41 mouse cellular contexts compared by ENCODE assay signal in the genomic region with DNA sequence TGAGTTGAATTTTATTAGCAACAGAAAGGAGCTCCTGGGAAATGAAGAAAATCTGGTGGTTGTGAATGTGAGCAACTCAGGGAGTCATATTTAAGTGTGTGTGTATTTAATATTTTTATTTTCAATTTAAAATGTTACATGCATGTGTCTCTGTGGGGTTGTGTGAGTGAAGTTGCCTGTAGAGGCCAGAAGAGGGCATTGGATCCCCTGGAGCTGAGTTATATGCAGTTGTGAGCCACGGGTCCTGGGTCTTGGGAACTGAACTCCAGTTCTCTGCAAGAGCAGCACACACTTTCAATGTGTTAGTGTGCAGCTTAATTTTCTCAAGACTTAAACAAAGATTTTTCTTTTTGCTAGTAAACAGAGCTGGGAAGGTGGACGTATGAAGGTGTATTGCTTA. TPM values are rescaled to one million over a fixed set of nuclear protein-coding genes. Genes with fewer than 3 reads are reported as not detected.
DNase-seq lines count a peak whose midpoint lies in the region; ATAC-seq and TF ChIP-seq lines count a peak whose summit lies in the region.
"Had no signal": no experiment of that assay in that cellular context is flagged by ENCODE, and none has a peak within 500 bp of the region (broad histone marks: within the 10 kb centered on the region; RNA-seq: fewer than 3 reads in every experiment).

No protein-coding gene starts in this region.

- H3K4me2 ChIP-seq in liver, postnatal 0 days (ENCODE audit: low read depth, low read length), result no peak overlapping the region
- H3K4me2 ChIP-seq in liver, embryonic 12.5 days, result no peak overlapping the region
- H3K4me2 ChIP-seq: embryonic facial prominence, embryonic 12.5 days; hindbrain, embryonic 15.5 days; limb, embryonic 13.5 days; liver, embryonic 11.5 days; midbrain, embryonic 15.5 days; neural tube, embryonic 15.5 days had no signal

- H3K27ac ChIP-seq in liver, postnatal 0 days (ENCODE audit: low read depth), result no peak overlapping the region
- no peak overlapping the region for H3K27ac ChIP-seq in liver, embryonic 12.5 days
- H3K27ac ChIP-seq: embryonic facial prominence, embryonic 12.5 days; gastrocnemius, adult 2 months; hindbrain, embryonic 10.5 days; hindbrain, embryonic 15.5 days; limb, embryonic 13.5 days; macrophage; midbrain, embryonic 10.5 days; midbrain, embryonic 15.5 days; neural tube, embryonic 15.5 days had no signal

- H3K4me1 ChIP-seq in liver, postnatal 0 days (ENCODE audit: insufficient read depth), result no peaks in the 10 kb centered on the region
- H3K4me1 ChIP-seq in liver, embryonic 12.5 days, result no peaks in the 10 kb centered on the region
- H3K4me1 ChIP-seq: embryonic facial prominence, embryonic 12.5 days; hindbrain, embryonic 10.5 days; hindbrain, embryonic 15.5 days; limb, embryonic 13.5 days; midbrain, embryonic 10.5 days; midbrain, embryonic 15.5 days; neural tube, embryonic 15.5 days had no signal

- H3K9ac ChIP-seq in liver, postnatal 0 days (replicated peaks), result no peak overlapping the region
- no peak overlapping the region for H3K9ac ChIP-seq in liver, embryonic 12.5 days
- H3K9ac ChIP-seq: embryonic facial prominence, embryonic 12.5 days; hindbrain, embryonic 15.5 days; limb, embryonic 13.5 days; midbrain, embryonic 15.5 days; neural tube, embryonic 15.5 days had no signal

- peak; percentile 34 for TF ChIP-seq CTCF in liver, postnatal 0 days (IDR thresholded peaks at IDR 0.05; ENCODE audit: low read depth)

- H3K9me3 ChIP-seq in liver, postnatal 0 days (ENCODE audit: low read length), result no peaks in the 10 kb centered on the region
- H3K9me3 ChIP-seq in liver, embryonic 12.5 days (replicated peaks), result no peaks in the 10 kb centered on the region
- H3K9me3 ChIP-seq: embryonic facial prominence, embryonic 12.5 days; G1E; hindbrain, embryonic 10.5 days; hindbrain, embryonic 15.5 days; neural tube, embryonic 15.5 days had no signal

- no peak for TF ChIP-seq EP300 in liver, postnatal 0 days (IDR thresholded peaks at IDR 0.05; ENCODE audit: low read depth)

- DNase-seq in liver, postnatal 0 days, result no peak
- peak; percentile 19 for DNase-seq in R1 (ENCODE audit: low read depth, low spot score)
- DNase-seq in thymus, postnatal 0 days (ENCODE audit: low spot score), result no peak
- DNase-seq in adipocyte (ENCODE audit: low spot score), result no peak
- DNase-seq: adrenal gland, postnatal 10 days; cerebellum, adult 11 months; cerebellum, adult 9-10 months; cerebellum, postnatal 36 days; embryo, embryonic 11 days; gastrocnemius, adult 2 months; heart, postnatal 14 days; kidney, adult 11 months; kidney, postnatal 25 days; lung, adult 18-20 months; right cerebral cortex, adult 18-20 months; thymus, postnatal 25 days had no signal

- 62% methylated on average over 2 of the region's 2 CpGs for WGBS in liver, postnatal 0 days (ENCODE audit: insufficient replicate concordance)
- 53% methylated on average over 2 of the region's 2 CpGs for WGBS in liver, embryonic 12.5 days (ENCODE audit: insufficient replicate concordance)

- ATAC-seq in liver, postnatal 0 days, result no peak
- no peak for ATAC-seq in liver, embryonic 12.5 days
- ATAC-seq in megakaryocyte, adult 5-6 weeks (ENCODE audit: poor library complexity, severe bottlenecking), result peak; percentile 93
- ATAC-seq in erythroid progenitor cell, adult 5-6 weeks (replicated peaks; ENCODE audit: low FRiP score, poor library complexity, severe bottlenecking), result no peak
- ATAC-seq: forebrain, embryonic 16.5 days; inflammation-experienced regulatory T-cells, adult 6 months; lung, postnatal 0 days; midbrain, embryonic 15.5 days had no signal

- no peaks in the 10 kb centered on the region for H3K27me3 ChIP-seq in liver, postnatal 0 days (ENCODE audit: insufficient read depth, low read length)
- no peaks in the 10 kb centered on the region for H3K27me3 ChIP-seq in liver, embryonic 12.5 days (replicated peaks)
- H3K27me3 ChIP-seq: embryonic facial prominence, embryonic 12.5 days; hindbrain, embryonic 15.5 days; limb, embryonic 13.5 days; midbrain, embryonic 15.5 days; neural tube, embryonic 15.5 days had no signal

- no peak overlapping the region for H3K4me3 ChIP-seq in liver, postnatal 0 days (ENCODE audit: low read depth, low read length)
- H3K4me3 ChIP-seq in liver, embryonic 12.5 days, result no peak overlapping the region
- H3K4me3 ChIP-seq: embryonic facial prominence, embryonic 12.5 days; gastrocnemius, adult 2 months; hindbrain, embryonic 10.5 days; hindbrain, embryonic 15.5 days; limb, embryonic 13.5 days; midbrain, embryonic 10.5 days; midbrain, embryonic 15.5 days; neural tube, embryonic 15.5 days had no signal

- no peaks in the 10 kb centered on the region for H3K36me3 ChIP-seq in liver, postnatal 0 days (replicated peaks; ENCODE audit: insufficient read depth, low read length)
- no peaks in the 10 kb centered on the region for H3K36me3 ChIP-seq in liver, embryonic 12.5 days
- H3K36me3 ChIP-seq: embryonic facial prominence, embryonic 12.5 days; G1E; hindbrain, embryonic 10.5 days; hindbrain, embryonic 15.5 days; limb, embryonic 13.5 days; midbrain, embryonic 10.5 days; midbrain, embryonic 15.5 days; neural tube, embryonic 15.5 days had no signal

RNA-seq across cellular contexts. Expression of a gene that starts 12.2 kb away (rescaled TPM):
- polyA plus RNA-seq in liver, postnatal 0 days (2015; fragmentation: Nextera tagmentation; extraction: Ambion mirVana), result 8.2 and 9.3 TPM in 2 replicates
- 1.2 TPM in 2 replicates for polyA plus RNA-seq in liver, embryonic 12.5 days (2016; fragmentation: Nextera tagmentation; extraction: Ambion mirVana)
- total RNA-seq in megakaryocyte, adult 5-6 weeks (2015), result 175 and 204 TPM in 2 replicates
- total RNA-seq in megakaryocyte, adult 5-6 weeks (2017), result 148 and 150 TPM in 2 replicates
- 8.6 and 12.6 TPM in 2 replicates for polyA plus RNA-seq in thymus, postnatal 0 days (2015; fragmentation: Nextera tagmentation; extraction: Ambion mirVana)
- 25.2 and 26.0 TPM in 2 replicates for total RNA-seq in erythroid progenitor cell, adult 5-6 weeks (2015; ENCODE audit: low replicate concordance)
- total RNA-seq in erythroid progenitor cell, adult 5-6 weeks (2017; ENCODE audit: low replicate concordance), result 8.1 and 20.3 TPM in 2 replicates
- total RNA-seq: G1E had no signal
- polyA plus RNA-seq: G1E had no signal

RNA-seq across cellular contexts. Expression of a gene that starts 25.6 kb away (rescaled TPM):
- polyA plus RNA-seq in liver, postnatal 0 days (2015; fragmentation: Nextera tagmentation; extraction: Ambion mirVana), result 0.15 and 0.21 TPM in 2 replicates
- not detected in 2 replicates for polyA plus RNA-seq in liver, embryonic 12.5 days (2016; fragmentation: Nextera tagmentation; extraction: Ambion mirVana)
- total RNA-seq in megakaryocyte, adult 5-6 weeks (2015), result 1.9 and 2.4 TPM in 2 replicates
- 0.40 and 0.53 TPM in 2 replicates for total RNA-seq in megakaryocyte, adult 5-6 weeks (2017)
- 0.18 and 0.35 TPM in 2 replicates for polyA plus RNA-seq in thymus, postnatal 0 days (2015; fragmentation: Nextera tagmentation; extraction: Ambion mirVana)
- 2.9 TPM in 1 of 2 replicates, not detected in the other for total RNA-seq in erythroid progenitor cell, adult 5-6 weeks (2015; ENCODE audit: low replicate concordance)
- not detected in 2 replicates for total RNA-seq in erythroid progenitor cell, adult 5-6 weeks (2017; ENCODE audit: low replicate concordance)
- total RNA-seq: adrenal gland, postnatal 10 days; G1E; gastrocnemius, adult 2 months; gastrocnemius, postnatal 4 days; heart, postnatal 14 days; layer of hippocampus, adult 8-10 months; layer of hippocampus, postnatal 25 days; left cerebral cortex, adult 8-10 months; left cerebral cortex, postnatal 36 days had no signal
- polyA plus RNA-seq: embryonic facial prominence, embryonic 12.5 days; forebrain, embryonic 11.5 days; forebrain, embryonic 16.5 days; G1E; heart, embryonic 14.5 days; hindbrain, embryonic 10.5 days; hindbrain, embryonic 15.5 days; kidney, embryonic 14.5 days; limb, embryonic 13.5 days; midbrain, embryonic 10.5 days; midbrain, embryonic 15.5 days; neural tube, embryonic 15.5 days; stomach, embryonic 14.5 days had no signal

RNA-seq across cellular contexts. Expression of a gene that starts 42.9 kb away (rescaled TPM):
- 6.4 TPM in 2 replicates for polyA plus RNA-seq in liver, postnatal 0 days (2015; fragmentation: Nextera tagmentation; extraction: Ambion mirVana)
- 1.8 and 2.6 TPM in 2 replicates for polyA plus RNA-seq in liver, embryonic 12.5 days (2016; fragmentation: Nextera tagmentation; extraction: Ambion mirVana)
- 250 and 267 TPM in 2 replicates for total RNA-seq in megakaryocyte, adult 5-6 weeks (2015)
- total RNA-seq in megakaryocyte, adult 5-6 weeks (2017), result 93.7 and 94.5 TPM in 2 replicates
- polyA plus RNA-seq in thymus, postnatal 0 days (2015; fragmentation: Nextera tagmentation; extraction: Ambion mirVana), result 5.5 and 6.0 TPM in 2 replicates
- total RNA-seq in erythroid progenitor cell, adult 5-6 weeks (2015; ENCODE audit: low replicate concordance), result 36.9 and 48.7 TPM in 2 replicates
- 6.4 and 11.0 TPM in 2 replicates for total RNA-seq in erythroid progenitor cell, adult 5-6 weeks (2017; ENCODE audit: low replicate concordance)
- polyA plus RNA-seq: G1E had no signal
